Comparison of ENCODE assay signal across 24 mouse cellular contexts in genomic region chr1:50646931-50647674, GRCm38 (mm10).
DNase-seq lines count a peak whose midpoint lies in the region; ATAC-seq and TF ChIP-seq lines count a peak whose summit lies in the region.
"Had no signal": no experiment of that assay in that cellular context is flagged by ENCODE, and none has a peak within 500 bp of the region (broad histone marks: within the 10 kb centered on the region; RNA-seq: fewer than 3 reads in every experiment).

No protein-coding gene starts in this region.

- H3K9me3 ChIP-seq in hindbrain, embryonic 12.5 days (replicated peaks), result no peaks in the 10 kb centered on the region
- no peaks in the 10 kb centered on the region for H3K9me3 ChIP-seq in hindbrain, postnatal 0 days (ENCODE audit: low read length)
- no peaks in the 10 kb centered on the region for H3K9me3 ChIP-seq in forebrain, embryonic 15.5 days
- no peaks in the 10 kb centered on the region for H3K9me3 ChIP-seq in midbrain, embryonic 15.5 days
- H3K9me3 ChIP-seq: limb, embryonic 15.5 days; liver, embryonic 15.5 days; lung, embryonic 15.5 days; megakaryocyte, embryonic 14.5 days had no signal

- H3K36me3 ChIP-seq in hindbrain, embryonic 12.5 days, result no peaks in the 10 kb centered on the region
- H3K36me3 ChIP-seq in hindbrain, postnatal 0 days (ENCODE audit: insufficient read depth, low read length), result no peaks in the 10 kb centered on the region
- no peaks in the 10 kb centered on the region for H3K36me3 ChIP-seq in forebrain, embryonic 15.5 days
- no peaks in the 10 kb centered on the region for H3K36me3 ChIP-seq in midbrain, embryonic 15.5 days (replicated peaks)
- H3K36me3 ChIP-seq: limb, embryonic 15.5 days; liver, embryonic 15.5 days; lung, embryonic 15.5 days had no signal

- H3K4me2 ChIP-seq in hindbrain, embryonic 12.5 days (replicated peaks), result no peak overlapping the region
- no peak overlapping the region for H3K4me2 ChIP-seq in hindbrain, postnatal 0 days (ENCODE audit: low read depth, low read length)
- no peak overlapping the region for H3K4me2 ChIP-seq in forebrain, embryonic 15.5 days (replicated peaks)
- no peak overlapping the region for H3K4me2 ChIP-seq in midbrain, embryonic 15.5 days
- H3K4me2 ChIP-seq: limb, embryonic 15.5 days; liver, embryonic 15.5 days; lung, embryonic 15.5 days had no signal

- peak; percentile 65 for ATAC-seq in hindbrain, embryonic 12.5 days (ENCODE audit: low FRiP score)
- no peak for ATAC-seq in hindbrain, postnatal 0 days
- peak; percentile 71 for ATAC-seq in forebrain, embryonic 15.5 days (replicated peaks)
- peak; percentile 35; the same call in 1 of the 2 replicates for ATAC-seq in midbrain, embryonic 15.5 days (replicated peaks)
- ATAC-seq: CD4-positive, CD25-positive, alpha-beta regulatory T cell, adult 4 months; inflammation-experienced regulatory T-cells, adult 6 months had no signal

- no peak for DNase-seq in hindbrain, postnatal 0 days (ENCODE audit: low spot score)
- DNase-seq in brain, embryonic 14.5 days (ENCODE audit: low read depth), result peak; percentile 75
- no peak for DNase-seq in cerebellum, postnatal 25 days
- DNase-seq in MN1 (ENCODE audit: low spot score), result no peak
- no peak for DNase-seq in spleen, adult 18-20 months
- DNase-seq: adrenal gland, postnatal 25 days; cerebellum, adult 9-11 months; gastrocnemius, postnatal 36 days; kidney, adult 2 months; left cerebral cortex, postnatal 4 days; lung, postnatal 36 days; right cerebral cortex, postnatal 14 days; thymus, postnatal 25 days had no signal

- H3K4me1 ChIP-seq in hindbrain, embryonic 12.5 days, result no peaks in the 10 kb centered on the region
- no peaks in the 10 kb centered on the region for H3K4me1 ChIP-seq in hindbrain, postnatal 0 days (ENCODE audit: insufficient read depth, low read length)
- H3K4me1 ChIP-seq in forebrain, embryonic 15.5 days, result no peaks in the 10 kb centered on the region; the same call in 1 of the 2 replicates
- H3K4me1 ChIP-seq in midbrain, embryonic 15.5 days, result peaks cover 2% of the 10 kb centered on the region
- H3K4me1 ChIP-seq: limb, embryonic 15.5 days; liver, embryonic 15.5 days; lung, embryonic 15.5 days; megakaryocyte, embryonic 14.5 days had no signal

- no peak overlapping the region for H3K4me3 ChIP-seq in hindbrain, embryonic 12.5 days
- H3K4me3 ChIP-seq in hindbrain, postnatal 0 days (ENCODE audit: low read length), result no peak overlapping the region
- no peak overlapping the region for H3K4me3 ChIP-seq in forebrain, embryonic 15.5 days
- no peak overlapping the region for H3K4me3 ChIP-seq in midbrain, embryonic 15.5 days
- H3K4me3 ChIP-seq: left cerebral cortex, adult 2 months; limb, embryonic 15.5 days; liver, embryonic 15.5 days; lung, embryonic 15.5 days; megakaryocyte, embryonic 14.5 days had no signal

- H3K27ac ChIP-seq in hindbrain, embryonic 12.5 days, result no peak overlapping the region
- H3K27ac ChIP-seq in hindbrain, postnatal 0 days, result no peak overlapping the region
- H3K27ac ChIP-seq in forebrain, embryonic 15.5 days (replicated peaks), result no peak overlapping the region
- H3K27ac ChIP-seq in midbrain, embryonic 15.5 days, result no peak overlapping the region
- H3K27ac ChIP-seq: kidney, postnatal 0 days; left cerebral cortex, adult 2 months; limb, embryonic 15.5 days; liver, embryonic 15.5 days; lung, embryonic 15.5 days had no signal

- H3K27me3 ChIP-seq in hindbrain, embryonic 12.5 days, result no peaks in the 10 kb centered on the region
- H3K27me3 ChIP-seq in hindbrain, postnatal 0 days (ENCODE audit: insufficient read depth, low read length), result no peaks in the 10 kb centered on the region
- no peaks in the 10 kb centered on the region for H3K27me3 ChIP-seq in forebrain, embryonic 15.5 days
- H3K27me3 ChIP-seq in midbrain, embryonic 15.5 days (replicated peaks), result no peaks in the 10 kb centered on the region
- H3K27me3 ChIP-seq: limb, embryonic 15.5 days; liver, embryonic 15.5 days; lung, embryonic 15.5 days; megakaryocyte, embryonic 14.5 days had no signal

- TF ChIP-seq POLR2A in brain, embryonic 14.5 days (IDR thresholded peaks at IDR 0.05; ENCODE audit: borderline replicate concordance, extremely low read depth, insufficient read depth, insufficient read length, poor library complexity, severe bottlenecking), result no peak

- 70% methylated on average over 2 of the region's 2 CpGs for WGBS in hindbrain, embryonic 12.5 days
- WGBS in hindbrain, postnatal 0 days, result 78% methylated on average over 2 of the region's 2 CpGs
- WGBS in forebrain, embryonic 15.5 days, result 74% methylated on average over 2 of the region's 2 CpGs
- 72% methylated on average over 2 of the region's 2 CpGs for WGBS in midbrain, embryonic 15.5 days

- H3K9ac ChIP-seq in hindbrain, embryonic 12.5 days, result no peak overlapping the region
- no peak overlapping the region for H3K9ac ChIP-seq in hindbrain, postnatal 0 days (replicated peaks; ENCODE audit: low read length)
- H3K9ac ChIP-seq in forebrain, embryonic 15.5 days (replicated peaks), result no peak overlapping the region
- no peak overlapping the region for H3K9ac ChIP-seq in midbrain, embryonic 15.5 days
- H3K9ac ChIP-seq: limb, embryonic 15.5 days; liver, embryonic 15.5 days; lung, embryonic 15.5 days had no signal

- no peak for TF ChIP-seq CTCF in hindbrain, postnatal 0 days (IDR thresholded peaks at IDR 0.05; ENCODE audit: low read depth)
- TF ChIP-seq CTCF in brain, embryonic 14.5 days (IDR thresholded peaks at IDR 0.05; ENCODE audit: borderline replicate concordance, extremely low read depth, insufficient read depth, insufficient read length), result no peak
